Mouse (Mus musculus) lung, postnatal 0 days (tissue): ENCODE data around the gene Zfhx2.

ENCODE experiments used
- CTCF ChIP-seq: IDR thresholded peaks from 2 replicates; pipeline ENCODE4 v1.5.1; 2016; ENCODE audit warnings: antibody characterized with exemption, mild to moderate bottlenecking
- EP300 ChIP-seq: IDR thresholded peaks from 2 replicates; pipeline ENCODE4 v1.6.1; 2016; ENCODE audit warnings: antibody characterized with exemption, mild to moderate bottlenecking, control low read depth

- TF ChIP-seq CTCF, result no peak
- no peak for TF ChIP-seq EP300
Measured at GRCm38 (mm10) chr14:55113351-55113974, 21.3 kb upstream of the Zfhx2 start.
